Mouse (Mus musculus): ENCODE measurements at regions not wholly inside any gene's neighbourhood (a gene's known extent, or its start where the extent isn't known, plus 50 kb on each side); places are given as distances from the start of the nearest gene placed in this dataset.
A peak's percentile ranks its signal among the peaks of the same experiment; 100 is the strongest.

DNA sequence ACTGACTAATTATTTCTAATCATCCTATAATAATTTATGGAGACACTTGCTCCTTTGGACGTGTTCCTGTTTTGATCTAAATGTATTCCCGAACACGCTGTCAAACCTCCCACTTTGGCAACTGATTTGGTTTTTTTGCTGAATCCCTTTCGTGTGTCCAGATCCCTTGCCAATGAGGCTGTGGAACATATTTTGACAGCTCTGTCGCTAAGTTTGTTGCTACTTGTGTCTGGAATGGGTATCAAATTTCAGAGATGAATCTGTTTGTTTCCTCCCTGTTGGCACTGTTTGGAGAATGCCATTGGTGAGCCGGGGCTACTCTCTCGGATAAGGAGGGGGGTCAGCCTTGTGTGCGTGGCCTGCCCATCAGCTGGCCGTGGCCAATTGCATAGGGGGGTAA lies 277.2 kb upstream of the Tshz3 start:
- ATAC-seq (ENCODE audit: low FRiP score) (no peak), DNase-seq (ENCODE audit: low spot score) (peak; percentile 14)
- TF ChIP-seq CTCF (IDR thresholded peaks at IDR 0.05), result no peak
- no peak overlapping the region for H3K4me2 ChIP-seq (ENCODE audit: low read depth, low read length, poor library complexity, severe bottlenecking)
- no peak overlapping the region for H3K27ac ChIP-seq (ENCODE audit: low read depth, low read length)
- no peaks in the 10 kb centered on the region for H3K9me3 ChIP-seq (ENCODE audit: low read length)
- no peaks in the 10 kb centered on the region for H3K4me1 ChIP-seq (ENCODE audit: insufficient read depth, low read length)
- WGBS, result 76% methylated on average over 9 of the region's 9 CpGs
- H3K9ac ChIP-seq (replicated peaks; ENCODE audit: low read length, poor library complexity, severe bottlenecking), result no peak overlapping the region
- H3K36me3 ChIP-seq (ENCODE audit: insufficient read depth, low read length), result no peaks in the 10 kb centered on the region
- no peaks in the 10 kb centered on the region for H3K27me3 ChIP-seq (ENCODE audit: insufficient read depth, low read length)
- H3K4me3 ChIP-seq (ENCODE audit: low read depth, low read length), result no peak overlapping the region

DNA sequence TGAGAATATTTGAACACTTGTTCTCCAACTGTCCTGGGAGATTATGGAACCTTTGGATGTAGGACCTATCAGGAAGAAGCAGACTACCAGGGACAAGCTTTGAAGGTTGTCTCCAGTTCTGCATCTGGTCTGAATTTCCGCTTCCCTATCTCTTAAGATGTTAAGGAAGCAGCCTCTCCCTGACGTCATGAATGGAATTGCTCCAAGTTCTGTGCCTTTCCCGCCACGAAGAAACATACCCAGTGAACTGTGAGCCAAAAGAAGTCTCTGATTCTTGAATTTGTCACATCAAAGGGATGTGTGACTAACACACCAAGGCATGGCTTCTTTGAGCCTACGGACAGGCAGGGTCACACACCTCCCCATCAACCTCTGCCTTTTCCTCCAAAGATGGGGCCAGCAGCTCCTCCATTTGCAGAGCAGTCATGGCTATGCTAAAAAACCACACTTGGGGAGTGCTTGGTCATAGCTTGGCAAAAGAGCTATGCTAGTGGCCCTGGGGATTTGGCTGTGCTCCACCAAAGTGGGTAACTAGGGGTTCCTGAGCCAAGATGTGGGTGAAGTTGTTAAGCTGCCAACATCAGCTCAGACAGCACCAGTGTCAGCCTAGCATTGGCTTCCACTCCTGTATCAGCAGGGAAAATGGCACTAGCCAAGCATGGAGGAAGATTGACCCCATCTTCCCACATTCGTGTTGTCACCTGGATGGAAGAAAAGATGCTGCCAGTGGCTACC lies 248.6 kb upstream of the Tshz3 start:
- 73% methylated on average over 6 of the region's 6 CpGs for WGBS
- no peak overlapping the region for H3K4me3 ChIP-seq (ENCODE audit: low read depth, low read length)
- H3K9me3 ChIP-seq (ENCODE audit: low read length), result no peaks in the 10 kb centered on the region
- no peak for TF ChIP-seq CTCF (IDR thresholded peaks at IDR 0.05)
- no peak overlapping the region for H3K27ac ChIP-seq (ENCODE audit: low read depth, low read length)
- no peak for ATAC-seq (ENCODE audit: low FRiP score)
- no peaks in the 10 kb centered on the region for H3K4me1 ChIP-seq (ENCODE audit: insufficient read depth, low read length)
- H3K9ac ChIP-seq (replicated peaks; ENCODE audit: low read length, poor library complexity, severe bottlenecking), result no peak overlapping the region
- no peak overlapping the region for H3K4me2 ChIP-seq (ENCODE audit: low read depth, low read length, poor library complexity, severe bottlenecking)
- H3K36me3 ChIP-seq (ENCODE audit: insufficient read depth, low read length), result no peaks in the 10 kb centered on the region
- H3K27me3 ChIP-seq (ENCODE audit: insufficient read depth, low read length), result no peaks in the 10 kb centered on the region
- DNase-seq (ENCODE audit: low spot score), result peak; percentile 22

DNA sequence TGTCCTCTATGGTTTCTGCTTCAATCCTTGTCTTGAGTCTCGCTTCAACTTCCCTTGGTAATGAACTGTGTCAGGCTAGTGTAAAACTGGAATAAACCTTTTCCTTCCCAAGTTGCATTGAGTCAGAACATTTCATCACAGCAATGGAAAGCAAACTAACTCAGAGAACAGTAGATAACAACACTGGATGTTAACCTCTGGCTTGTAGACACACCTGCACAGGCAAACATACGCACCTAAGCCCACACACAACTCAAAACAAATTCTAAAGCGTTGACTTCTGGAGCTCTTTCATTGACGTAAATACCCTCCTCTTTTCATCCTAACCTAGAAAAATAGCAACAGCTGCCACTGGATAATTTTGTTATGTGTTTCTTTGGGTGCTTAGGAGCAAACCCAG lies 244.1 kb upstream of the Tshz3 start:
- no peak overlapping the region for H3K27ac ChIP-seq (ENCODE audit: low read depth, low read length)
- TF ChIP-seq CTCF (IDR thresholded peaks at IDR 0.05), result no peak
- no peak for DNase-seq (ENCODE audit: low spot score)
- ATAC-seq (ENCODE audit: low FRiP score), result no peak
- no peaks in the 10 kb centered on the region for H3K4me1 ChIP-seq (ENCODE audit: insufficient read depth, low read length)
- no peaks in the 10 kb centered on the region for H3K27me3 ChIP-seq (ENCODE audit: insufficient read depth, low read length)
- WGBS, result 96% methylated on average over 4 of the region's 4 CpGs
- H3K4me3 ChIP-seq (ENCODE audit: low read depth, low read length), result no peak overlapping the region
- no peak overlapping the region for H3K9ac ChIP-seq (replicated peaks; ENCODE audit: low read length, poor library complexity, severe bottlenecking)
- H3K36me3 ChIP-seq (ENCODE audit: insufficient read depth, low read length), result no peaks in the 10 kb centered on the region
- no peak overlapping the region for H3K4me2 ChIP-seq (ENCODE audit: low read depth, low read length, poor library complexity, severe bottlenecking)
- no peaks in the 10 kb centered on the region for H3K9me3 ChIP-seq (ENCODE audit: low read length)

DNA sequence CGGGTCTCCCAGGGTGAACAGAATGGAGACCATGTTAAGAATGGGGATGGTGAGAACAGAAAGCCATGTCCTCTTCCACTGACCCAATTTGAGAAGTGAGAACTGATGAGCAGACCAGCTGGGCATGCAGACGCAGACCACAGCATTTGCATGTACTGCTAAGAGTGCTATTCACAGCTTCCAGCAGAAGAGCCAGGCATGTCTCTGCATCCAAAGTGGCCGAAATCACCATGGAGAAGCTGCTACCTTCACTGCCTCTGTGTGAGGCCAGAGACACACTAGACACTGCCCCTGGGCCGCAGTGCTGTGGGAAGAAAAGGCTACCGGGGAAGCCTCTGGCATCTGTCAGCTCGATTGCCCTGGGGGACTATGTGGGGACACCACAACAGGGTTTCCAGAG lies 241.8 kb upstream of the Tshz3 start:
- H3K4me2 ChIP-seq (ENCODE audit: low read depth, low read length, poor library complexity, severe bottlenecking), result no peak overlapping the region
- no peak overlapping the region for H3K4me3 ChIP-seq (ENCODE audit: low read depth, low read length)
- no peaks in the 10 kb centered on the region for H3K9me3 ChIP-seq (ENCODE audit: low read length)
- peak; percentile 48 for DNase-seq (ENCODE audit: low spot score)
- no peak for TF ChIP-seq CTCF (IDR thresholded peaks at IDR 0.05)
- no peak; the same call in 1 of the 2 replicates for ATAC-seq (ENCODE audit: low FRiP score)
- no peak overlapping the region for H3K27ac ChIP-seq (ENCODE audit: low read depth, low read length)
- H3K4me1 ChIP-seq (ENCODE audit: insufficient read depth, low read length), result no peaks in the 10 kb centered on the region
- H3K27me3 ChIP-seq (ENCODE audit: insufficient read depth, low read length), result no peaks in the 10 kb centered on the region
- H3K36me3 ChIP-seq (ENCODE audit: insufficient read depth, low read length), result no peaks in the 10 kb centered on the region
- no peak overlapping the region for H3K9ac ChIP-seq (replicated peaks; ENCODE audit: low read length, poor library complexity, severe bottlenecking)
- 77% methylated on average over 6 of the region's 6 CpGs for WGBS

DNA sequence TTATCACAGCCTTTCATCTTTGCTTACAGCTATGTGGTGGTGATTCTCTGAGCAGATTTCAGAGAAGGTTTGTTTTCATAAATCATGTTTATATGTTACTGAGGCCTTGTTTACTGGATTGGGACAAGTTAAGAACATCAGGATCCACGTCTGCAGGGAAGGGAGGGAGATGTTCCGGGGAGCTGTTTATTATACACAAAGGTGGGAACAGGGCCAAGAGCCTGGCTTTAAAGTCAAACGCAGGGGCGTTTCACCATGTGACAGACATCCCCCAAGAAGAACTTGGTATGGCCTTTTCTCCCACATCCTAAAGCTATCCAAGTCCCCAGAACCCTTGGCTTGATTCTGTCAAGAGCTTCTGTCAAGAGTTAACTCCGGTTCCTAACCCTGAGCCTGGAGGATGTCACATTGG lies 235.5 kb upstream of the Tshz3 start:
- Histone ChIP-seq H3K27ac (ENCODE audit: low read depth, low read length) (no peak overlapping the region), H3K4me3 (ENCODE audit: low read depth, low read length) (no peak overlapping the region), H3K9ac (replicated peaks; ENCODE audit: low read length, poor library complexity, severe bottlenecking) (no peak overlapping the region), H3K9me3 (ENCODE audit: low read length) (no peaks in the 10 kb centered on the region), H3K27me3 (ENCODE audit: insufficient read depth, low read length) (no peaks in the 10 kb centered on the region), H3K4me1 (ENCODE audit: insufficient read depth, low read length) (no peaks in the 10 kb centered on the region), H3K4me2 (ENCODE audit: low read depth, low read length, poor library complexity, severe bottlenecking) (no peak overlapping the region), H3K36me3 (ENCODE audit: insufficient read depth, low read length) (no peaks in the 10 kb centered on the region)
- ATAC-seq (ENCODE audit: low FRiP score), result no peak
- 83% methylated on average over 5 of the region's 5 CpGs for WGBS
- TF ChIP-seq CTCF (IDR thresholded peaks at IDR 0.05), result no peak
- no peak for DNase-seq (ENCODE audit: low spot score)

DNA sequence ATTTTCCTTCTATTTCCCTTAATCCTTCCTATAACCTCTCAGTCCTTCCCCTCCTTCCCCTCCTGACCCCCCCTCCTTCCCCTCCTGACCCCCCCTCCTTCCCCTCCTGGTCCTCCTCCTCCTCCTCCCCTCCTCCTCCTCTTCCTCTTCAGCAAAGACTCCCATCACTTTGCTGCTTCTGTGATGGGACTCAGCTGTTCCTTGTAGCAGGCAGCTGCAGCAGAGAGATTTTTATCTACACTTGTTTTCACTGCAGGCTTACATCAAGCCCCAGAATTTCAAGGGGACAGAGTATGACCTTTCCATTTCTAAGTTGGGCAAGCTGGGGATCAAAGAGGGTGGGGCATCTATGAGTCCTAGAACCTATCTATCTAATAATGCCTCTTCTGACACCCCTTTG lies 228.5 kb upstream of the Tshz3 start:
- Histone ChIP-seq H3K4me3 (ENCODE audit: low read depth, low read length) (no peak overlapping the region), H3K27ac (ENCODE audit: low read depth, low read length) (no peak overlapping the region), H3K9me3 (ENCODE audit: low read length) (no peaks in the 10 kb centered on the region), H3K9ac (replicated peaks; ENCODE audit: low read length, poor library complexity, severe bottlenecking) (no peak overlapping the region), H3K36me3 (ENCODE audit: insufficient read depth, low read length) (no peaks in the 10 kb centered on the region), H3K27me3 (ENCODE audit: insufficient read depth, low read length) (no peaks in the 10 kb centered on the region), H3K4me2 (ENCODE audit: low read depth, low read length, poor library complexity, severe bottlenecking) (no peak overlapping the region), H3K4me1 (ENCODE audit: insufficient read depth, low read length) (no peaks in the 10 kb centered on the region)
- ATAC-seq (ENCODE audit: low FRiP score) (no peak), DNase-seq (ENCODE audit: low spot score) (no peak)
- no peak for TF ChIP-seq CTCF (IDR thresholded peaks at IDR 0.05)

Data from midbrain, postnatal 0 days (tissue).